Mouse (Mus musculus): Measurements from ENCODE around the gene Ccdc151. TPM values are rescaled to one million over a fixed set of nuclear protein-coding genes. Genes with fewer than 3 reads are reported as not detected.

Gene Ccdc151
- polyA plus RNA-seq, 1 experiment: 38.5 TPM

GRCm38 (mm10) chr9:21963417-21963816 is 39.0 kb downstream of the Ccdc151 start, which contains the start of gene Epor:
Gene Epor (minus strand): TSS chr9:21963506.
- H3K27ac ChIP-seq (ENCODE audit: control insufficient read depth, insufficient read depth, low read depth, low read length): no peak within 1 kb of the TSS

GRCm38 (mm10) chr9:21962416-21963059 is 39.9 kb downstream of the Ccdc151 start:
- Histone ChIP-seq H3K4me3 (ENCODE audit: control insufficient read depth, low read depth, low read length) (peak overlapping the region; percentile 25), H3K36me3 (ENCODE audit: control insufficient read depth, insufficient read depth, low read length) (no peaks in the 10 kb centered on the region), H3K4me1 (ENCODE audit: control insufficient read depth, insufficient read depth, low read length) (peaks cover 13% of the 10 kb centered on the region), H3K27ac (ENCODE audit: control insufficient read depth, insufficient read depth, low read depth, low read length) (no peak overlapping the region), H3K27me3 (ENCODE audit: control insufficient read depth, insufficient read depth, low read length) (no peaks in the 10 kb centered on the region)
- no peak for TF ChIP-seq POLR2A (IDR thresholded peaks at IDR 0.05; ENCODE audit: control insufficient read depth, low read depth, low read length)
- no peak for TF ChIP-seq CTCF (IDR thresholded peaks at IDR 0.05; ENCODE audit: control insufficient read depth, insufficient read depth, insufficient replicate concordance, low read depth, low read length)

More at GRCm38 (mm10) chr9:21963417-21963816, 39.0 kb downstream of the Ccdc151 start, which contains the start of gene Epor:
- no peak for TF ChIP-seq CTCF (IDR thresholded peaks at IDR 0.05; ENCODE audit: control insufficient read depth, insufficient read depth, insufficient replicate concordance, low read depth, low read length)
- TF ChIP-seq POLR2A (IDR thresholded peaks at IDR 0.05; ENCODE audit: control insufficient read depth, low read depth, low read length): no peak
- no peaks in the 10 kb centered on the region for H3K27me3 ChIP-seq (ENCODE audit: control insufficient read depth, insufficient read depth, low read length)
- peaks cover 13% of the 10 kb centered on the region for H3K4me1 ChIP-seq (ENCODE audit: control insufficient read depth, insufficient read depth, low read length)
- H3K36me3 ChIP-seq (ENCODE audit: control insufficient read depth, insufficient read depth, low read length): no peaks in the 10 kb centered on the region
- H3K4me3 ChIP-seq (ENCODE audit: control insufficient read depth, low read depth, low read length): peak within 1 kb of the TSS; percentile 25

DNA sequence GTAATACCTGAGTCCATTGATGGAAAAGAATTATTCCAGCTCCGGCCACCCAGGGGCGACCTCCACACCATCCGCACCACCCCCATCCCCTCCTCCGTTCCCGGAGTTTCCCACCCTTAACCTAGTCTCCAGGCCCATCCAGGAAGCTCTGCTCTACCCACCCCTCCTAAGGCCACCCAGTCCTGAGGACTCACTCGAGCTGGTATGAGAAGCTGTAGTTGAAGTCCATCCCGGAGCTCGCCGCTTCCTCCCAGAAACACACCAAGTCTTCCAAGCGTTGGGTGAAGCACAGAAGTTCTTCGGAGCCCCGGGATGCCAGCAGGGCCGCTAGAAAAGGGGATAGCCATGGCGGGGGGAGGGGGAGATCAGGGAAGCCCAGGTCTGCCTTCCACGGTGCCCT is 40.4 kb downstream of the Ccdc151 start:
- no peak for TF ChIP-seq CTCF (IDR thresholded peaks at IDR 0.05; ENCODE audit: control insufficient read depth, insufficient read depth, insufficient replicate concordance, low read depth, low read length)
- TF ChIP-seq POLR2A (IDR thresholded peaks at IDR 0.05; ENCODE audit: control insufficient read depth, low read depth, low read length): no peak
- H3K4me1 ChIP-seq (ENCODE audit: control insufficient read depth, insufficient read depth, low read length): peaks cover 13% of the 10 kb centered on the region
- H3K27me3 ChIP-seq (ENCODE audit: control insufficient read depth, insufficient read depth, low read length): no peaks in the 10 kb centered on the region
- no peaks in the 10 kb centered on the region for H3K36me3 ChIP-seq (ENCODE audit: control insufficient read depth, insufficient read depth, low read length)
- no peak overlapping the region for H3K27ac ChIP-seq (ENCODE audit: control insufficient read depth, insufficient read depth, low read depth, low read length)
- H3K4me3 ChIP-seq (ENCODE audit: control insufficient read depth, low read depth, low read length): peak overlapping the region; percentile 25

GRCm38 (mm10) chr9:21961366-21961980 is 41.0 kb downstream of the Ccdc151 start:
- H3K36me3 ChIP-seq (ENCODE audit: control insufficient read depth, insufficient read depth, low read length): no peaks in the 10 kb centered on the region
- H3K27me3 ChIP-seq (ENCODE audit: control insufficient read depth, insufficient read depth, low read length): no peaks in the 10 kb centered on the region
- H3K4me3 ChIP-seq (ENCODE audit: control insufficient read depth, low read depth, low read length): no peak overlapping the region
- H3K4me1 ChIP-seq (ENCODE audit: control insufficient read depth, insufficient read depth, low read length): peaks cover 13% of the 10 kb centered on the region
- TF ChIP-seq POLR2A (IDR thresholded peaks at IDR 0.05; ENCODE audit: control insufficient read depth, low read depth, low read length): no peak
- TF ChIP-seq CTCF (IDR thresholded peaks at IDR 0.05; ENCODE audit: control insufficient read depth, insufficient read depth, insufficient replicate concordance, low read depth, low read length): no peak
- no peak overlapping the region for H3K27ac ChIP-seq (ENCODE audit: control insufficient read depth, insufficient read depth, low read depth, low read length)

- Histone ChIP-seq H3K36me3 (ENCODE audit: control insufficient read depth, insufficient read depth, low read length) (no peaks in the 10 kb centered on the region), H3K27me3 (ENCODE audit: control insufficient read depth, insufficient read depth, low read length) (no peaks in the 10 kb centered on the region), H3K27ac (ENCODE audit: control insufficient read depth, insufficient read depth, low read depth, low read length) (no peak overlapping the region), H3K4me3 (ENCODE audit: control insufficient read depth, low read depth, low read length) (no peak overlapping the region), H3K4me1 (ENCODE audit: control insufficient read depth, insufficient read depth, low read length) (peaks cover 13% of the 10 kb centered on the region)
- TF ChIP-seq POLR2A (IDR thresholded peaks at IDR 0.05; ENCODE audit: control insufficient read depth, low read depth, low read length) (no peak), CTCF (IDR thresholded peaks at IDR 0.05; ENCODE audit: control insufficient read depth, insufficient read depth, insufficient replicate concordance, low read depth, low read length) (no peak)
These were observed 41.8 kb downstream of the Ccdc151 start for GRCm38 (mm10) chr9:21960558-21961208.

DNA sequence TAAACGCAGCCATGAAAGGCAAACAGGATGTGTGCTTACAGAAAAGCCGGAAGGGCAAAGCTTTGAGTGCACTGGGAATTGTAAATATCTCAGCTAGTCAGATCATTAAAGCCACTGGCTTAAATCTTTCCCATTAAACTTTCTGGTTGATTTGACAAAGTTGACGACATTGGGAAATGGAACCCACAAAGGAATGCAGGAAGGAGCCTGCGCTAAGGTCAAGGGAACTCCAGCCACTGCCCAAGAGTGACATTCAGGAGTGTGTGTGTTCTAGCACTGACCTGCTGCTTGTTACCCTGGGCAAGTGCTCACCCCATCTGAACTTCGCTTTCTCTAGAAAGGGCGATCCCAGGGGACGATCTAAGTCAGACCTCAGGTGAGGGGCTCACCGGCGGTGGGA is 42.3 kb downstream of the Ccdc151 start:
- H3K27ac ChIP-seq (ENCODE audit: control insufficient read depth, insufficient read depth, low read depth, low read length): no peak overlapping the region
- no peak overlapping the region for H3K4me3 ChIP-seq (ENCODE audit: control insufficient read depth, low read depth, low read length)
- peaks cover 13% of the 10 kb centered on the region for H3K4me1 ChIP-seq (ENCODE audit: control insufficient read depth, insufficient read depth, low read length)
- H3K27me3 ChIP-seq (ENCODE audit: control insufficient read depth, insufficient read depth, low read length): no peaks in the 10 kb centered on the region
- H3K36me3 ChIP-seq (ENCODE audit: control insufficient read depth, insufficient read depth, low read length): no peaks in the 10 kb centered on the region
- TF ChIP-seq CTCF (IDR thresholded peaks at IDR 0.05; ENCODE audit: control insufficient read depth, insufficient read depth, insufficient replicate concordance, low read depth, low read length): no peak

DNA sequence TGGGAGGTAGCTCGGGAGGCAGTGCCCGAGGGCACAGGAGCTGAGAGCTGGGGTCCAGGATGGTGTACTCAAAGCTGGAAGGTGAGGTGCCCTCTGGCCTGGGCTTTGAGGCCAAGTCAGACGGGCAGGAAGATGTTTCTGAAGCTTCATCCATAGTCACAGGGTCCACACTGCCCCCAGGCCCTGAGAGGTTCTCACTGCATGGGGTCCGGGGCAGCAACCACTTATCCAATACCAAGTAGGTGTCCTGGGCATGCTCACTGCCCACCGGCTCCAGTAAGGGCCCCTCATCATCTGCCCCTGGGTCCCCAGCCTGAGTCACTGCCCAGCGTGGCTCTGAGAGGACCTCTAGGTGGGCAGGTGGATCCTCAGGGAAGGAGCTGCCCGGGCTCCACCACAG is 43.2 kb downstream of the Ccdc151 start:
- Histone ChIP-seq H3K27me3 (ENCODE audit: control insufficient read depth, insufficient read depth, low read length) (no peaks in the 10 kb centered on the region), H3K27ac (ENCODE audit: control insufficient read depth, insufficient read depth, low read depth, low read length) (no peak overlapping the region), H3K4me1 (ENCODE audit: control insufficient read depth, insufficient read depth, low read length) (peaks cover 13% of the 10 kb centered on the region)

More for the DNA sequence above, 43.2 kb downstream of the Ccdc151 start:
- no peak overlapping the region for H3K4me3 ChIP-seq (ENCODE audit: control insufficient read depth, low read depth, low read length)
- TF ChIP-seq CTCF (IDR thresholded peaks at IDR 0.05; ENCODE audit: control insufficient read depth, insufficient read depth, insufficient replicate concordance, low read depth, low read length) (no peak), POLR2A (IDR thresholded peaks at IDR 0.05; ENCODE audit: control insufficient read depth, low read depth, low read length) (no peak)
- H3K36me3 ChIP-seq (ENCODE audit: control insufficient read depth, insufficient read depth, low read length): no peaks in the 10 kb centered on the region
